In the genomic region with DNA sequence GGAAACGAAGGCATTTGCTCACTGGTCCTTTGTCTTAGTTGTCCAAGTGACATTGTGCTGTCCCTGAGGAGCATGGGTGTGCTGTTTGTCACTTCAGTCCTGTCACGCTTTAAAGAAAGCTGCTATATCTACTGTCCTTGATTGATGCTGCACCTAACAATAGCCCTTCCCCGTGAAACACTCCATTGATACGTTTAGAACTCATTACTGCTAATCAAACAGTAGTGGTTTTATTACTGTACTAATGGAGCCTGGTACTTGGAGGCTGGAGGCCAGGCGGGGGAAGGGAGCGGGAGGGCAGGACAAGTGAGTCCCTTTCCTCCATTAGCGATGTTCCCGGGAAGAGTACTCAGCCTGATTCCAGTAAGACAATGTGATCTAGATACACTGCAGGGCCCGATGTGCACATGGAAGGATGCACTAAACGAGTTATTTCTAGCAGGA, we compare ENCODE assay signal across 10 mouse cellular contexts.
A peak's percentile ranks its signal among the peaks of the same experiment; 100 is the strongest.
DNase-seq lines count a peak whose midpoint lies in the region; ATAC-seq lines count a peak whose summit lies in the region.
"Had no signal": no experiment of that assay in that cellular context is flagged by ENCODE, and none has a peak within 500 bp of the region (broad histone marks: within the 10 kb centered on the region; RNA-seq: fewer than 3 reads in every experiment).

No protein-coding gene starts in this region.

- peaks cover 19% of the 10 kb centered on the region for H3K4me1 ChIP-seq in forebrain, embryonic 14.5 days (ENCODE audit: control insufficient read depth, insufficient read depth, low read length)

- no peak overlapping the region for H3K4me3 ChIP-seq in forebrain, embryonic 14.5 days (ENCODE audit: low read depth, low read length)
- H3K4me3 ChIP-seq: embryonic facial prominence, embryonic 13.5 days; limb, embryonic 12.5 days had no signal

- no peaks in the 10 kb centered on the region for H3K36me3 ChIP-seq in forebrain, embryonic 14.5 days (ENCODE audit: control insufficient read depth, insufficient read depth, low read length)
- H3K36me3 ChIP-seq: embryonic facial prominence, embryonic 13.5 days; limb, embryonic 12.5 days had no signal

- WGBS in forebrain, embryonic 14.5 days = 11% methylated on average over 10 of the region's 10 CpGs

- no peaks in the 10 kb centered on the region for H3K9me3 ChIP-seq in forebrain, embryonic 14.5 days (replicated peaks; ENCODE audit: control insufficient read depth, low read length)
- H3K9me3 ChIP-seq: embryonic facial prominence, embryonic 13.5 days; limb, embryonic 12.5 days had no signal

- H3K9ac ChIP-seq in forebrain, embryonic 14.5 days (ENCODE audit: low read length) = no peak overlapping the region
- H3K9ac ChIP-seq: embryonic facial prominence, embryonic 13.5 days; limb, embryonic 12.5 days had no signal

- no peak overlapping the region for H3K27ac ChIP-seq in forebrain, embryonic 14.5 days (ENCODE audit: low read depth, low read length)
- H3K27ac ChIP-seq: embryonic facial prominence, embryonic 13.5 days; limb, embryonic 12.5 days had no signal

- H3K27me3 ChIP-seq in forebrain, embryonic 14.5 days (replicated peaks; ENCODE audit: control insufficient read depth, insufficient read depth, low read length) = no peaks in the 10 kb centered on the region
- H3K27me3 ChIP-seq: embryonic facial prominence, embryonic 13.5 days; limb, embryonic 12.5 days had no signal

- ATAC-seq in forebrain, embryonic 14.5 days = peak; percentile 55

- no peak overlapping the region for H3K4me2 ChIP-seq in forebrain, embryonic 14.5 days (ENCODE audit: low read length)
- H3K4me2 ChIP-seq: embryonic facial prominence, embryonic 13.5 days; limb, embryonic 12.5 days had no signal

- peak; percentile 22 to 27 for DNase-seq in layer of hippocampus, postnatal 10 days (ENCODE audit: low spot score in 2 of 2)
- no peak for DNase-seq in layer of hippocampus, postnatal 25 days (ENCODE audit: extremely low spot score in 1 of 2, low spot score in 1 of 2)
- peak; percentile 46 for DNase-seq in forebrain, embryonic 14.5 days (ENCODE audit: low spot score)
- peak; percentile 44 for DNase-seq in mesoderm, embryonic 11.5 days (ENCODE audit: low read depth, low spot score)
- peak; percentile 18 for DNase-seq in telencephalon, adult 2 months (ENCODE audit: low read depth, low spot score)
- no peak for DNase-seq in urinary bladder, postnatal 36 days (ENCODE audit: low spot score in 2 of 2)
- no peak for DNase-seq in ovary, postnatal 14 days (ENCODE audit: low spot score)
- DNase-seq: gastrocnemius, postnatal 36 days had no signal

Comparison
In these comparisons a context has a peak if more than half of its experiments do, and no peak if none do; other contexts are left out.
1. DNase-seq: peak in layer of hippocampus, postnatal 10 days (2 of 2), forebrain, embryonic 14.5 days (single experiment), mesoderm, embryonic 11.5 days (single experiment) and telencephalon, adult 2 months (single experiment); none in layer of hippocampus, postnatal 25 days (0 of 2), urinary bladder, postnatal 36 days (0 of 2) and ovary, postnatal 14 days (single experiment).